Mouse (Mus musculus) embryonic facial prominence, embryonic 13.5 days (tissue): Measurements from ENCODE around the gene Tnni2. TPM values are rescaled to one million over a fixed set of nuclear protein-coding genes. Genes with fewer than 3 reads are reported as not detected.

Experiments
- ATAC-seq: fragments of 200-750 bp; cut with Nextera tagmentation; 2 replicates; pipeline ENCODE4 v1.8.0; 2017; ENCODE audit warnings: low read depth; ENCODE audit not compliant: insufficient number of reproducible peaks, insufficient read depth, low FRiP score, low TSS enrichment
- H3K27ac ChIP-seq: fragments of 300-500 bp; sonication (generic); 2 replicates; pipeline ENCODE4 v1.5.1; 2015; ENCODE audit warnings: moderate library complexity, mild to moderate bottlenecking, inconsistent platforms
- H3K27me3 ChIP-seq: fragments of 300-500 bp; sonication (generic); 2 replicates; pipeline ENCODE4 v1.6.1; 2015; ENCODE audit warnings: mild to moderate bottlenecking, inconsistent platforms
- H3K36me3 ChIP-seq: fragments of 300-500 bp; sonication (generic); 2 replicates; pipeline ENCODE4 v1.6.1; 2015; ENCODE audit warnings: mild to moderate bottlenecking, inconsistent platforms
- H3K4me1 ChIP-seq: fragments of 300-500 bp; sonication (generic); 2 replicates; pipeline ENCODE4 v1.6.1; 2015; ENCODE audit warnings: inconsistent platforms
- H3K4me2 ChIP-seq: fragments of 300-500 bp; sonication (generic); 2 replicates; pipeline ENCODE4 v1.6.1; 2015; ENCODE audit warnings: moderate library complexity, mild to moderate bottlenecking, inconsistent platforms
- H3K4me3 ChIP-seq: fragments of 300-500 bp; sonication (generic); 2 replicates; pipeline ENCODE4 v1.5.1; 2015; ENCODE audit warnings: mild to moderate bottlenecking, inconsistent platforms
- H3K9ac ChIP-seq: fragments of 300-500 bp; sonication (generic); 2 replicates; pipeline ENCODE4 v1.6.1; 2015; ENCODE audit warnings: mild to moderate bottlenecking, inconsistent platforms
- H3K9me3 ChIP-seq: fragments of 300-500 bp; sonication (generic); 2 replicates; pipeline ENCODE4 v1.6.1; 2016; ENCODE audit warnings: inconsistent platforms
- WGBS: fragments of 180-500 bp; shearing (Covaris S2); methylation state at CpG from one replicate; pipeline ENCODE4 v1.1.7; 2015; ENCODE audit warnings: mixed read lengths; 5-methylcytosine and 5-hydroxymethylcytosine counted together
- polyA plus RNA-seq: library from polyadenylated mRNA; unstranded; fragments of >200 nt; fragmentation: Nextera tagmentation; extraction: Ambion mirVana; gene quantifications from 2 replicates; pipeline ENCODE4 v1.2.1, GENCODE M21; 2015

Tnni2 gene
- polyA plus RNA-seq, 1 experiment from 2014 or later = 7.7 TPM

- Histone ChIP-seq H3K9ac (no peak overlapping the region), H3K4me1 (peaks cover 38% of the 10 kb centered on the region), H3K27ac (no peak overlapping the region), H3K9me3 (no peaks in the 10 kb centered on the region), H3K4me2 (no peak overlapping the region), H3K36me3 (no peaks in the 10 kb centered on the region), H3K4me3 (no peak overlapping the region), H3K27me3 (no peaks in the 10 kb centered on the region)
- 85% methylated on average over 2 of the region's 2 CpGs for WGBS
- ATAC-seq = no peak
Measured at GRCm38 (mm10) chr7:142461446-142461845, 19.8 kb downstream of the Tnni2 start.

- no peak overlapping the region for H3K27ac ChIP-seq
- H3K9ac ChIP-seq = no peak overlapping the region
- H3K27me3 ChIP-seq = no peaks in the 10 kb centered on the region
- H3K4me2 ChIP-seq = no peak overlapping the region
- WGBS = 78% methylated on average over 6 of the region's 6 CpGs
- H3K4me1 ChIP-seq = peaks cover 31% of the 10 kb centered on the region
- no peak overlapping the region for H3K4me3 ChIP-seq
- ATAC-seq = no peak
- H3K9me3 ChIP-seq = no peaks in the 10 kb centered on the region
- no peaks in the 10 kb centered on the region for H3K36me3 ChIP-seq
Measured at GRCm38 (mm10) chr7:142462190-142462589, 20.6 kb downstream of the Tnni2 start.

GRCm38 (mm10) chr7:142462594-142463078, 21.0 kb downstream of the Tnni2 start:
- H3K36me3 ChIP-seq = no peaks in the 10 kb centered on the region
- H3K9me3 ChIP-seq = no peaks in the 10 kb centered on the region
- H3K27ac ChIP-seq = no peak overlapping the region; the same call in 1 of the 2 replicates
- H3K4me1 ChIP-seq = peaks cover 27% of the 10 kb centered on the region
- ATAC-seq = no peak
- no peak overlapping the region for H3K4me2 ChIP-seq
- H3K9ac ChIP-seq = no peak overlapping the region
- H3K4me3 ChIP-seq = no peak overlapping the region
- H3K27me3 ChIP-seq = no peaks in the 10 kb centered on the region
- 69% methylated on average over 4 of the region's 4 CpGs for WGBS

GRCm38 (mm10) chr7:142470171-142470691, 28.6 kb downstream of the Tnni2 start:
- ATAC-seq = no peak
- Histone ChIP-seq H3K27ac (peak overlapping the region; percentile 84), H3K9ac (no peak overlapping the region), H3K4me1 (peaks cover 58% of the 10 kb centered on the region), H3K4me2 (no peak overlapping the region), H3K9me3 (no peaks in the 10 kb centered on the region), H3K27me3 (no peaks in the 10 kb centered on the region), H3K4me3 (no peak overlapping the region), H3K36me3 (no peaks in the 10 kb centered on the region)
- WGBS = 78% methylated on average over 7 of the region's 7 CpGs

- Histone ChIP-seq H3K27ac (peak overlapping the region; percentile 84), H3K9me3 (no peaks in the 10 kb centered on the region), H3K4me1 (peaks cover 58% of the 10 kb centered on the region), H3K4me2 (no peak overlapping the region; the same call in 1 of the 2 replicates), H3K4me3 (no peak overlapping the region), H3K36me3 (no peaks in the 10 kb centered on the region), H3K9ac (peak overlapping the region; percentile 61; the same call in 1 of the 2 replicates), H3K27me3 (no peaks in the 10 kb centered on the region)
- 23% methylated on average over 4 of the region's 4 CpGs for WGBS
- peak; percentile 72; the same call in 1 of the 2 replicates for ATAC-seq
Measured at GRCm38 (mm10) chr7:142470808-142471413, 29.3 kb downstream of the Tnni2 start.

GRCm38 (mm10) chr7:142471414-142471861, 29.8 kb downstream of the Tnni2 start:
- WGBS = 39% methylated on average over 6 of the region's 6 CpGs
- Histone ChIP-seq H3K27me3 (no peaks in the 10 kb centered on the region), H3K27ac (peak overlapping the region; percentile 84), H3K9ac (peak overlapping the region; percentile 61), H3K4me1 (peaks cover 58% of the 10 kb centered on the region), H3K4me3 (no peak overlapping the region), H3K4me2 (peak overlapping the region; percentile 31), H3K36me3 (no peaks in the 10 kb centered on the region), H3K9me3 (no peaks in the 10 kb centered on the region)
- ATAC-seq = no peak

GRCm38 (mm10) chr7:142471884-142472570, 30.4 kb downstream of the Tnni2 start:
- no peak for ATAC-seq
- Histone ChIP-seq H3K27ac (peak overlapping the region; percentile 84), H3K4me1 (peaks cover 58% of the 10 kb centered on the region), H3K4me2 (peak overlapping the region; percentile 31), H3K9me3 (no peaks in the 10 kb centered on the region), H3K9ac (peak overlapping the region; percentile 61), H3K27me3 (no peaks in the 10 kb centered on the region), H3K36me3 (no peaks in the 10 kb centered on the region; the same call in 1 of the 2 replicates), H3K4me3 (no peak overlapping the region)
- WGBS = 42% methylated on average over 15 of the region's 15 CpGs

- no peak for ATAC-seq
- Histone ChIP-seq H3K27ac (peak overlapping the region; percentile 84; the same call in 1 of the 2 replicates), H3K9ac (0 out of 2 replicates have a peak overlapping the region, but pooled peaks have one; percentile 6), H3K36me3 (no peaks in the 10 kb centered on the region; the same call in 1 of the 2 replicates), H3K4me2 (peak overlapping the region; percentile 31; the same call in 1 of the 2 replicates), H3K27me3 (no peaks in the 10 kb centered on the region), H3K9me3 (no peaks in the 10 kb centered on the region), H3K4me3 (no peak overlapping the region), H3K4me1 (peaks cover 58% of the 10 kb centered on the region)
- 96% methylated on average over 4 of the region's 4 CpGs for WGBS
Measured at GRCm38 (mm10) chr7:142472936-142473335, 31.3 kb downstream of the Tnni2 start.

GRCm38 (mm10) chr7:142473476-142473875, 31.9 kb downstream of the Tnni2 start:
- H3K4me2 ChIP-seq = peak overlapping the region; percentile 31; the same call in 1 of the 2 replicates
- WGBS = 81% methylated on average over 2 of the region's 2 CpGs
- H3K36me3 ChIP-seq = no peaks in the 10 kb centered on the region; the same call in 1 of the 2 replicates
- H3K9me3 ChIP-seq = no peaks in the 10 kb centered on the region
- H3K4me3 ChIP-seq = no peak overlapping the region
- H3K27me3 ChIP-seq = no peaks in the 10 kb centered on the region
- peak overlapping the region; percentile 28; the same call in 1 of the 2 replicates for H3K27ac ChIP-seq
- ATAC-seq = no peak
- H3K9ac ChIP-seq = no peak overlapping the region
- peaks cover 58% of the 10 kb centered on the region for H3K4me1 ChIP-seq

GRCm38 (mm10) chr7:142474799-142475198, 33.2 kb downstream of the Tnni2 start:
- Histone ChIP-seq H3K36me3 (no peaks in the 10 kb centered on the region; the same call in 1 of the 2 replicates), H3K9ac (peak overlapping the region; percentile 11; the same call in 1 of the 2 replicates), H3K4me2 (no peak overlapping the region), H3K27me3 (no peaks in the 10 kb centered on the region), H3K4me3 (no peak overlapping the region), H3K9me3 (no peaks in the 10 kb centered on the region), H3K27ac (no peak overlapping the region), H3K4me1 (peaks cover 53% of the 10 kb centered on the region)
- no peak for ATAC-seq
- 89% methylated on average over 14 of the region's 14 CpGs for WGBS

GRCm38 (mm10) chr7:142475641-142476040, 34.0 kb downstream of the Tnni2 start:
- H3K9ac ChIP-seq = no peak overlapping the region
- H3K27me3 ChIP-seq = no peaks in the 10 kb centered on the region
- no peak overlapping the region for H3K4me3 ChIP-seq
- no peaks in the 10 kb centered on the region; the same call in 1 of the 2 replicates for H3K36me3 ChIP-seq
- H3K4me1 ChIP-seq = peaks cover 52% of the 10 kb centered on the region
- peak overlapping the region; percentile 40; the same call in 1 of the 2 replicates for H3K27ac ChIP-seq
- WGBS = 68% methylated on average over 7 of the region's 7 CpGs
- no peaks in the 10 kb centered on the region for H3K9me3 ChIP-seq
- H3K4me2 ChIP-seq = no peak overlapping the region
- no peak for ATAC-seq
